Mouse (Mus musculus): Measurements from ENCODE around the gene Plxnb1.

Gene Plxnb1

DNA sequence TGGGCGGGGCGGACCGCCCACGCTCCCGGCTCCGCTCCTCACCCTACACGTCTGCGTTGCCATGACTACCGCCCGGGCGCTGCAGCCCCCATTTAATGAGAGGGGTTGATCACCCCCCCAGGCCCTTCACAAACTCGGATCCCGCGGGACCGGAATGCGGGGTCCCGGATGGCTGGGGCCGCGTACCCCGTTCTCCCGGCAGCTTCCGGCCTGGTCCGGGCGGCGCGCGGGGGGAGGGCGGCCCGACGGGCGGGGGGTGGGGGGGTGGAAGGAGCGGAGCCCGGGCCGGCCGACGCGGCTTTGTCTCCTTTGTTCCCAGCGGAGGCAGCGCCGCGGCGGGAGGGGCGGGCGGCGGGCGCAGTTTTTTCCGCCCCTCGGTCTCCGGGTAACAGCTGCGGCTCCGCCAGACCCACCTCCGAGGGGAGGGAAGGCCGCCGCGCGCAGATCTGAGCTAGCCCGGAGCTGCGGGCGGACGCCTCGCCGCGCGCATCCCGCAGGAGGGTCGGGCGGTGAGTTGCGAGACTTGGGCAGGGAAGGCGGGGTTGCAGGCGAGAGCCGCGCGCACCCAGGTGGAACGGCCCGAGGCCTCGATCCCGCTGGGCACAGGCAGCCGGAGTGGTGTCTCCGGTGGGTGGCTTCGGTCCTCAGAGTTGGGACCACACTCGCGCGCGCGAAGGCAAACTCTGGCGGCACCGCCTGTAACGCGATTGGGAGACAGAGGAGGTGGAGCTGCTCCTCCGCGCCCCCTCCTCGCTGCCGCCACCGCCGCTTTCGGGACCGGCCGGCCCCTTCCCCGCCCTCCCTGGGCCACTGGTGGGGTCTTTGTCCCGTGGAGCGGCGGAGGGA, at the start of gene Plxnb1:
TSS of gene Plxnb1 (plus strand) at position 253 of the 846 bp plus-strand sequence.
- DNase-seq: peak; percentile 66 to 72

- DNase-seq: peak; percentile 88 to 90
Observed at GRCm38 (mm10) chr9:109046306-109046705, 48.9 kb upstream of the Plxnb1 start.

- no peak for DNase-seq
Observed at GRCm38 (mm10) chr9:109049316-109049715, 45.9 kb upstream of the Plxnb1 start.

GRCm38 (mm10) chr9:109049996-109050673, 45.1 kb upstream of the Plxnb1 start:
- peak; percentile 20 to 41 for DNase-seq

GRCm38 (mm10) chr9:109050674-109050997, 44.6 kb upstream of the Plxnb1 start:
- DNase-seq: no peak

GRCm38 (mm10) chr9:109051011-109051501, 44.1 kb upstream of the Plxnb1 start:
- peak; percentile 82 to 84 for DNase-seq

DNA sequence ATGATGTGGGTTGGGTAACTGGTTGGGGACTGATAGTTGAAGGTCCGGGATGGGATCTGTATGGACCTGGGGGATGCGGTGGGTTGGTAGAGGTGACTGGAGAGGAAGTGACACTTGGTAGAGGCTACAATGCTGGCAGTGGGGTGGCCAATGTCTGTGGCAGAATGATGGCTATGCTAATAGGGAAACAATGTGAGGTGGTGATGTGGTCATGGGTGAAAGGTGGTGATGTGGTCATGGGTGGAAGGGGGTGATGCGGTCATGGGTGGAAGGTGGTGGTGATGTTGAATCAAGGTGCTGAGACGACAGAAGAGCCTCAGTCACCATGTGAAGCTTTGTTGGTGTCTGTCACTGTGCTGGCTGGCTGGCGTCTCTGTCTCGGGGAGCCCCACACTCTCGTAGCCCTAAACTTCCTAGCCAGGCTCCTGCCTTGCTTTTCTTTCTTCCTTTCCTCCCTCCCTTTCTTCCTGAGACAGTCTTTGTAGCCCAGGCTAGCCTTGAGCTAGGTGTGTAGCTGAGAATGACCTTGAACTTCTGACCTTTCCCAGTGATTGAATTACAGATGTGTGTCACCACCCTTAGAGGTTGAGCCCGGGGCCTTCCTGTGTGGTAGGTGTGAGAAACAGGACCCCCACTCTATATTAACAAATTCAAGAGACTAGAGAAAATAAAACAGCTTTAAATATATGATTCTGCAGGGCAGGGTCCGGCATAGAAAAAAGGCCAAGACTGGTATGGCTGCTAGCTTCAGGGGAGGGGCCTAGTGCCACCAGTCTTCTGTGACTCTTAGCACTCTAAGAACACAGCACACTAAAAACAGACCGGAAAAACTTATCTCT, 43.3 kb upstream of the Plxnb1 start:
- peak; percentile 83 to 89 for DNase-seq

- peak; percentile 37 to 46 for DNase-seq
Observed at GRCm38 (mm10) chr9:109052490-109053260, 42.5 kb upstream of the Plxnb1 start.

- DNase-seq: peak; percentile 9 to 21
Observed at GRCm38 (mm10) chr9:109053366-109053765, 41.8 kb upstream of the Plxnb1 start.

GRCm38 (mm10) chr9:109053851-109054250, 41.3 kb upstream of the Plxnb1 start:
- peak; percentile 7 to 25 for DNase-seq

DNA sequence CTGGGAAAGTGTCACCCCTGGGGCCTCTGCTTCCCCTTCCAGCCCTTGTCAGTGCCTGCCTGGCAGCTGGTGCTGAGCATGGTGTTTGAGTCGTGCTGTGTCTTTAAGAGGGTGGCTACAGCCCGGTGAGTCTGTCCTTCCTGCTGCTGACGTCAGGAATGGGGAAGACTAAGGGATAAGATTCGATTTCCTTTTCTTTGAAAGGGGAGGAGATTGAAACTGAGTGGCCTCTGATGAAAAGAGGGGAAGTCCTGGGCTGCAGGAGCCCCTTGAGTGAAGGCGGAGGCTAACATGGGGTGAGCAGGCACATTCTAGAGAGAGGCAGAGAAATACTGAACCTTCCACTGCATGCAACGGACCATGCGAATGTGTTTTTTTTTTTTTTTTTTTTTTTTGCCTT, 40.5 kb upstream of the Plxnb1 start:
- peak; percentile 70 to 71 for DNase-seq

GRCm38 (mm10) chr9:109055271-109056030, 39.7 kb upstream of the Plxnb1 start:
- peak; percentile 12 to 23 for DNase-seq

GRCm38 (mm10) chr9:109056081-109056690, 39.0 kb upstream of the Plxnb1 start:
- peak in 1 of 2 experiments; percentile 11 for DNase-seq

GRCm38 (mm10) chr9:109056916-109057315, 38.3 kb upstream of the Plxnb1 start:
- DNase-seq: peak in 1 of 2 experiments; percentile 16

DNA sequence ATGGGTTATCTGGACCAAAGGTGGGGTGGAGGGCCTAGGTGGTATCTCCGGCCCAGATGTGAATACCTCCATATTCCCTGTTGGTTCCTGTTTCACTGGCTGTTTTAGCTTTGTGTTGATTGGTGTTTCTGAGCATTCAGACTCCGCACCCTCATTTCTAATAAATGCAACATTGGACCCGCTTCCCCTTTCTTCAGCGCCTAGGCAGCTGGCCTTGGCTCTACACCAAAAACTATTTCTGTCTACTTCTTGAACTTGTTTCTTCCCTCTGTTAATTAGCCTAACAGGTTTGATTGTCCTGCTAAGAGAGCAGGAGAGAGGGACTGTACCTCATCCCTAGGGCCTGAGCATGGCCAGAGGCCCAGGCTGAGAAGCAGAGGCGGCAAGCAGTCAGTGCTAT, 37.6 kb upstream of the Plxnb1 start:
- DNase-seq: peak; percentile 53 to 58

GRCm38 (mm10) chr9:109058006-109058765, 37.0 kb upstream of the Plxnb1 start:
- peak in 1 of 2 experiments; percentile 30 for DNase-seq

DNA sequence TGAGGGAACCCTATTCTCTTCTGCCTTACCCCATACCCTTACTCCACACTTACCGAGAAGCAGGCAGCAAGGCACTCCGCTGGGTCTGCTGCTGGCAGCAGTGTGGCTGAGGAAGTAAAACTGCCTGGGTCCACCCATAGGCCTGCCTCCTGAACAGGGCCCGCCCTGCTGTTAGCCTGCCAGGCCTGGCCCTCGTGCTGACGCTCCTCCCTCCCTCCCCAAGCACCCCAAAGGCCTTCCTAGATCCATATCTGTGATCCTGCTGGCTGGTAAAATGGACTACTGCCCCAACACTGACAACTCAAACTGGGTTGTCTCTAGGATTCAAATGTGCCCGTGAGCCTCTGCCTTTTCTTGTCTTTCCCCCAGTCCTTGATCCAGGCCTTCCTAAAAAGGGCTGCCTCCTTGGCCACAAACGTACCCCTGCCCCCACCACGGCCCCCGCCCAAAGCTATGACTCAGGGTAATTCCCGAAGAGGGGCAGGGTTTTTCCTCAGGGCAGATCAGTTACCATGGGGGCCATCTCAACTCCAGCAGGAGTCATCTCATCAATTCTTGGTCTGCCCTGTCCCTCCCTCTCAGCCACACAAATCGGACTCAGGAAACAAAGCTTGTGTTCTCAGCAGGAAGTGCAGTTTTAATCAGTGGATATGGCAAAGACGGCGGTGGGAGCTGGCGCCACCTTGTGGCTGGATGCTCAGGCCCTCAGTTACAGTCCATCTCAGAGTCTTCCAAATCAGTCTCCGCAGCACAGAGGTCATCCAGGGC, 35.9 kb upstream of the Plxnb1 start, which contains the start of gene Trex1:
TSS of gene Trex1 (minus strand) at position 599 of the 768 bp plus-strand sequence.
- peak; percentile 91 for DNase-seq

GRCm38 (mm10) chr9:109060184-109060897, 34.8 kb upstream of the Plxnb1 start:
- DNase-seq: peak; percentile 14 to 22
